Mouse (Mus musculus) forebrain, embryonic 12.5 days (tissue): ENCODE measurements around the gene Plekhg6. TPM values are rescaled to one million over a fixed set of nuclear protein-coding genes. Genes with fewer than 3 reads are reported as not detected.
A peak's percentile ranks its signal among the peaks of the same experiment; 100 is the strongest.

Experiments used
- ATAC-seq: fragments of 200-750 bp; cut with Nextera tagmentation; 2 replicates; pipeline ENCODE4 v1.8.0; 2017; ENCODE audit warnings: moderate TSS enrichment; ENCODE audit not compliant: low FRiP score
- H3K27ac ChIP-seq: fragments of 300-500 bp; sonication (generic); 2 replicates; pipeline ENCODE4 v1.5.1; 2016; ENCODE audit warnings: mild to moderate bottlenecking
- H3K27me3 ChIP-seq: fragments of 300-500 bp; sonication (generic); 2 replicates; pipeline ENCODE4 v1.6.1; 2016; ENCODE audit warnings: mild to moderate bottlenecking
- H3K36me3 ChIP-seq: fragments of 300-500 bp; sonication (generic); replicated peaks from 2 replicates; pipeline ENCODE4 v1.6.1; 2016; ENCODE audit warnings: mild to moderate bottlenecking
- H3K4me1 ChIP-seq: fragments of 300-500 bp; sonication (generic); 2 replicates; pipeline ENCODE4 v1.6.1; 2016
- H3K4me2 ChIP-seq: fragments of 300-500 bp; sonication (generic); 2 replicates; pipeline ENCODE4 v1.6.1; 2016; ENCODE audit warnings: mild to moderate bottlenecking, moderate library complexity
- H3K4me3 ChIP-seq: fragments of 300-500 bp; sonication (generic); replicated peaks from 2 replicates; pipeline ENCODE4 v1.5.1; 2016; ENCODE audit warnings: mild to moderate bottlenecking
- H3K9ac ChIP-seq: fragments of 300-500 bp; sonication (generic); 2 replicates; pipeline ENCODE4 v1.6.1; 2016; ENCODE audit warnings: mild to moderate bottlenecking
- H3K9me3 ChIP-seq: fragments of 300-500 bp; sonication (generic); 2 replicates; pipeline ENCODE4 v1.6.1; 2016
- WGBS: fragments of 180-500 bp; shearing (Covaris S2); methylation state at CpG from one replicate; pipeline ENCODE4 v1.1.7; 2016; 5-methylcytosine and 5-hydroxymethylcytosine counted together
- polyA plus RNA-seq: library from polyadenylated mRNA; unstranded; fragments of >200 nt; fragmentation: Nextera tagmentation; extraction: Ambion mirVana; gene quantifications from 2 replicates; pipeline ENCODE4 v1.2.1, GENCODE M21; 2016

Plekhg6 gene
- polyA plus RNA-seq, 1 experiment from 2014 or later, result 0.05 TPM

GRCm38 (mm10) chr6:125359999-125360398 is 20.6 kb downstream of the Plekhg6 start:
- Histone ChIP-seq H3K27me3 (peaks cover 52% of the 10 kb centered on the region), H3K9ac (no peak overlapping the region), H3K27ac (no peak overlapping the region), H3K4me1 (peaks cover 37% of the 10 kb centered on the region), H3K4me3 (no peak overlapping the region), H3K36me3 (peaks cover 6% of the 10 kb centered on the region; the same call in 1 of the 2 replicates), H3K4me2 (no peak overlapping the region), H3K9me3 (no peaks in the 10 kb centered on the region)
- ATAC-seq, result no peak
- WGBS, result 67% methylated on average over 9 of the region's 9 CpGs

- Histone ChIP-seq H3K27me3 (peaks cover 25% of the 10 kb centered on the region), H3K9me3 (no peaks in the 10 kb centered on the region), H3K9ac (no peak overlapping the region), H3K4me1 (peaks cover 28% of the 10 kb centered on the region), H3K27ac (no peak overlapping the region), H3K36me3 (peaks cover 6% of the 10 kb centered on the region; the same call in 1 of the 2 replicates), H3K4me3 (no peak overlapping the region), H3K4me2 (no peak overlapping the region)
- ATAC-seq, result no peak
- WGBS, result 87% methylated on average over 15 of the region's 15 CpGs
These were observed 23.3 kb downstream of the Plekhg6 start for GRCm38 (mm10) chr6:125357334-125357733.

GRCm38 (mm10) chr6:125356264-125356663 is 24.3 kb downstream of the Plekhg6 start:
- peaks cover 14% of the 10 kb centered on the region for H3K27me3 ChIP-seq

GRCm38 (mm10) chr6:125355197-125355741 is 25.3 kb downstream of the Plekhg6 start:
- no peaks in the 10 kb centered on the region for H3K9me3 ChIP-seq
- ATAC-seq, result no peak
- H3K27ac ChIP-seq, result 0 out of 2 replicates have a peak overlapping the region, but pooled peaks have one; percentile 2
- 0 out of 2 replicates have a peak overlapping the region, but pooled peaks have one; percentile 8 for H3K4me3 ChIP-seq
- peak overlapping the region; percentile 30; the same call in 1 of the 2 replicates for H3K4me2 ChIP-seq
- 9% methylated on average over 10 of the region's 10 CpGs for WGBS
- peaks cover 25% of the 10 kb centered on the region for H3K4me1 ChIP-seq
- no peak overlapping the region for H3K9ac ChIP-seq
- peaks cover 8% of the 10 kb centered on the region; the same call in 1 of the 2 replicates for H3K27me3 ChIP-seq
- peaks cover 6% of the 10 kb centered on the region; the same call in 1 of the 2 replicates for H3K36me3 ChIP-seq

More at GRCm38 (mm10) chr6:125356264-125356663, 24.3 kb downstream of the Plekhg6 start:
- 54% methylated on average over 8 of the region's 8 CpGs for WGBS
- ATAC-seq, result no peak
- Histone ChIP-seq H3K4me2 (no peak overlapping the region), H3K4me3 (no peak overlapping the region), H3K4me1 (peaks cover 21% of the 10 kb centered on the region), H3K27ac (no peak overlapping the region), H3K9ac (no peak overlapping the region), H3K9me3 (no peaks in the 10 kb centered on the region), H3K36me3 (peaks cover 6% of the 10 kb centered on the region; the same call in 1 of the 2 replicates)

GRCm38 (mm10) chr6:125354352-125355151 is 26.0 kb downstream of the Plekhg6 start:
- Histone ChIP-seq H3K36me3 (peaks cover 6% of the 10 kb centered on the region; the same call in 1 of the 2 replicates), H3K9ac (no peak overlapping the region), H3K4me1 (peaks cover 32% of the 10 kb centered on the region), H3K4me3 (no peak overlapping the region), H3K27me3 (0 out of 2 replicates have a peak, but pooled peaks cover 4% of the 10 kb centered on the region), H3K9me3 (no peaks in the 10 kb centered on the region), H3K4me2 (no peak overlapping the region), H3K27ac (no peak overlapping the region)
- 16% methylated on average over 14 of the region's 14 CpGs for WGBS
- no peak; the same call in 1 of the 2 replicates for ATAC-seq

GRCm38 (mm10) chr6:125353655-125354054 is 26.9 kb downstream of the Plekhg6 start:
- no peak for ATAC-seq
- Histone ChIP-seq H3K4me3 (no peak overlapping the region), H3K36me3 (0 out of 2 replicates have a peak, but pooled peaks cover 6% of the 10 kb centered on the region), H3K27me3 (peaks cover 7% of the 10 kb centered on the region; the same call in 1 of the 2 replicates), H3K4me2 (no peak overlapping the region), H3K9me3 (no peaks in the 10 kb centered on the region), H3K27ac (no peak overlapping the region), H3K4me1 (peaks cover 40% of the 10 kb centered on the region), H3K9ac (no peak overlapping the region)
- WGBS, result 76% methylated on average over 4 of the region's 4 CpGs

GRCm38 (mm10) chr6:125353221-125353620 is 27.4 kb downstream of the Plekhg6 start:
- no peak for ATAC-seq
- Histone ChIP-seq H3K9ac (no peak overlapping the region), H3K4me2 (no peak overlapping the region), H3K36me3 (0 out of 2 replicates have a peak, but pooled peaks cover 6% of the 10 kb centered on the region), H3K9me3 (no peaks in the 10 kb centered on the region), H3K4me1 (peaks cover 40% of the 10 kb centered on the region), H3K27ac (no peak overlapping the region), H3K27me3 (peaks cover 11% of the 10 kb centered on the region; the same call in 1 of the 2 replicates), H3K4me3 (no peak overlapping the region)
- WGBS, result 88% methylated on average over 11 of the region's 11 CpGs

- Histone ChIP-seq H3K27me3 (peaks cover 14% of the 10 kb centered on the region; the same call in 1 of the 2 replicates), H3K27ac (no peak overlapping the region), H3K4me3 (no peak overlapping the region), H3K9me3 (no peaks in the 10 kb centered on the region), H3K4me1 (peaks cover 40% of the 10 kb centered on the region), H3K36me3 (0 out of 2 replicates have a peak, but pooled peaks cover 6% of the 10 kb centered on the region), H3K9ac (no peak overlapping the region), H3K4me2 (no peak overlapping the region)
- ATAC-seq, result no peak
- 63% methylated on average over 4 of the region's 4 CpGs for WGBS
These were observed 27.8 kb downstream of the Plekhg6 start for GRCm38 (mm10) chr6:125352811-125353210.

- no peaks in the 10 kb centered on the region for H3K36me3 ChIP-seq
- no peak overlapping the region for H3K9ac ChIP-seq
- ATAC-seq, result no peak
- H3K4me1 ChIP-seq, result peaks cover 40% of the 10 kb centered on the region
- H3K27me3 ChIP-seq, result peaks cover 14% of the 10 kb centered on the region; the same call in 1 of the 2 replicates
- no peak overlapping the region for H3K4me3 ChIP-seq
- H3K27ac ChIP-seq, result no peak overlapping the region
- H3K4me2 ChIP-seq, result no peak overlapping the region
- WGBS, result 68% methylated on average over 5 of the region's 5 CpGs
- H3K9me3 ChIP-seq, result no peaks in the 10 kb centered on the region
These were observed 28.6 kb downstream of the Plekhg6 start for GRCm38 (mm10) chr6:125352046-125352384.

GRCm38 (mm10) chr6:125351368-125352045 is 29.1 kb downstream of the Plekhg6 start:
- no peak for ATAC-seq
- Histone ChIP-seq H3K27ac (no peak overlapping the region), H3K36me3 (no peaks in the 10 kb centered on the region), H3K27me3 (peaks cover 14% of the 10 kb centered on the region; the same call in 1 of the 2 replicates), H3K4me3 (no peak overlapping the region), H3K4me2 (no peak overlapping the region), H3K9ac (no peak overlapping the region), H3K9me3 (no peaks in the 10 kb centered on the region), H3K4me1 (peaks cover 40% of the 10 kb centered on the region)
- 77% methylated on average over 8 of the region's 8 CpGs for WGBS

- peak overlapping the region; percentile 44; the same call in 1 of the 2 replicates for H3K4me3 ChIP-seq
- no peaks in the 10 kb centered on the region for H3K9me3 ChIP-seq
- peaks cover 14% of the 10 kb centered on the region; the same call in 1 of the 2 replicates for H3K27me3 ChIP-seq
- no peak for ATAC-seq
- peaks cover 40% of the 10 kb centered on the region for H3K4me1 ChIP-seq
- 0 out of 2 replicates have a peak overlapping the region, but pooled peaks have one; percentile 56 for H3K9ac ChIP-seq
- H3K27ac ChIP-seq, result no peak overlapping the region
- WGBS, result 84% methylated on average over 2 of the region's 2 CpGs
- H3K36me3 ChIP-seq, result no peaks in the 10 kb centered on the region
- H3K4me2 ChIP-seq, result peak overlapping the region; percentile 76
These were observed 29.6 kb downstream of the Plekhg6 start for GRCm38 (mm10) chr6:125350995-125351324.
